Mouse (Mus musculus) cerebellum, adult 11 months (tissue): Measurements from ENCODE around the gene Mrpl51.

ENCODE experiments used
- DNase-seq: peaks from one replicate; pipeline ENCODE4 v3.0.0; 2022

Gene Mrpl51

DNA sequence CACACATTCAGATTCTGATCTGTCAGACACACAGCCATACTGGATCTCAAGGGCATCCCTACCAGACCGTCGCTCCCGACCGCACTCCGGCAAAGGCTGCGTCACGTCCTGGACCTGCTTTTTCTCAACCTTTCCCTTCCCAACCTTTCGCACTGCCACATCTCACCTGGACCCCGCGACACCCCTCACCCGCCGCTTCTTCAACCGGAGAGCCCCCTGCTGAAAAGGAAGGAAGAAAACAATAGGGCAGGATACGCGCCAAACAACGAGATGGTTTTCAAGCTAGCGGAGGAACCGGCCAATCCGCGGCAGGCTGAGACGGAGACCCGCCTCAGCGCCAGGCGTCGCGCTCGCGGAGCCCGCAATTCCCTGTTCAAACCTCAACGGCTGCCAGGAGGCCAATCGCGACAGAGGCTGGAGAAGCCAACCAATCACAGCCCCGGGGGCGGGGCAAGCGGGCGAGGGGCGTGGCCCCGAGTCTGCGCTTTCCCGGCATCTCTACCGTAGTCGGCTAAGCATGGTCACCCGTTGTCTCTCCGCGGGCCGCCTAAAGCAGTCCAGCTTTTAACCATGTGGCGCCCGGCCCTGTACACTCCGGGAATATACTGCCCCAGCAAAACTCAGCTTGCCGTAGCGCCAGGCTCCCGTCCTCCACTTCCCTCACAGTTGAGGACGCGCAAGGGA, at the start of gene Mrpl51, which contains the start of gene Ncapd2:
TSS of gene Mrpl51 (plus strand) at position 470 of the 684 bp plus-strand sequence.
TSS of gene Ncapd2 (minus strand) at position 370 of the 684 bp plus-strand sequence.
- DNase-seq = peak; percentile 97

DNA sequence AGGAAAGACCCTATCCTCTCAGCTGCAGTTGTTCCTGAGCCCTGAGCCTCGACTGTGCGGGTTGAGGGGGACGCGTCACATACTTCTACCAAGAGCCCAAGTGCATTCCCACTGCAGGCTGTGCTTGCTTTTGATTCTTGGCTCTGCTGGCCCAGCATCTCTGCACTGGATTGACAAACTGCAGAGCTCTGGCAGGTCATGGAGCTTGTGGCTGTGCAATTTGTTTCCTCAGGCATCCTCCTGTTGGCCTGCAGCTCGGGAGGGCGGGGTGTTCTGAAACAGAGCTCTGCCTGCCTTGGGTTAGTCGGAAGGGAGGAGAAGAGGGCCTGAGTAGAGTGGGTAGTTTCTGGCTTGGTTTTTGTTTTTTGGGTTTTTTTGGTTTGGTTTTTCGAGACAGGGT, 49.2 kb upstream of the Mrpl51 start:
- DNase-seq = no peak

DNA sequence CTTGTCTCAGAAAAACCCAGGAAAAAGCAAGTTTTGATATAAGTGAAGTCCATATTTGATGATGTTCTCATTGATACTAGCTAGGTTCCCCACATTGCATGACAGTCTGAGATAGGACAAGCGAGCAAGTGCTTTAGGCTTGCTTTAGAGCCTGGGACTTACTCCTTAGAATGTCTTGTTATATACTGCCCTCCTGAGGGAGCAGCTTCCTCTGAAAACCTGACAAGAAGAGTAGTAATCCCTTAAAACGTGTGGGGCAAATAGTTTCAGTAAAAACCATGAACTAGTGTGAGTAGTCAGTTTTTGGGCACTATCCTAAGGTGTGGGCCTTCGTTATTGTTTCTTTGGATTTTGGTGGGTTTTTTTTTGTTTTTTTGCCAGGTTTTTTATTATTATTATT, 48.5 kb upstream of the Mrpl51 start:
- DNase-seq = no peak

DNA sequence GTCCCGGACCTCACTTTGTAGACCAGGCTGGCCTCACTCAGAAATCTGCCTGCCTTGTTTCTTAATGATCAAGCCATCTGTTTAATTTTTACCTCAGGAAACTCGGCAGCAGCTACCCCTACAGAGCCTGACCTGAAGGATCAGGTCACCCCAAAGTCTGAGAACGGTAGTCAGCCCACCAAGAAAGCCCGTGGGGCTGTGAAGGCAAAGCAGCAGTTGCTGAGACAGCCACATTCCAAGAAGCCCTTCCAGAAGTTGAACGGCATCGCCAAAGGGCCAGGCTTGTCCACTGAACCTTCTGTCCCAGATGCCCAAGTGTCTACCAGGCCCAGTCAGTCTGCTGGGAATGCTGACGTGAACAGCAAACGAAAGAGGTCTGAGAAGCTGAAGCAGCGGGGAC, 47.7 kb upstream of the Mrpl51 start:
- no peak for DNase-seq

DNA sequence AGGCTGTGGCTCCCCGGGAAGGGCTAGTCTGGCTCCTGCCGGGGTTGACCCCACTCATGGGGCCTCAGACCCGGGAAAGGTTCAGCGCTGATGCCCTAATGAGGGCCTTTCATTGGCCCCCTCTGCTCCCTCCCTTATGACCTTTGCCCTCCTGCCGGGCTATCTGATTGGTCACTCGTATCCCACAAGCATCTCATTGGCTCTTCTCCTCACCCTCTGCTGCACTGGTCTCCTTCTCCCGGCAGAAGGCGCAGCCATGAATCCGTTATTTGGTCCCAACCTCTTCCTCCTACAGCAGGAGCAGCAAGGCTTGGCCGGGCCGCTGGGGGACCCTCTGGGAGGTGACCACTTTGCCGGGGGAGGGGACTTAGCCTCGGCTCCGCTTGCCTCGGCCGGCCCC, 46.6 kb upstream of the Mrpl51 start, which contains the start of gene Iffo1:
TSS of gene Iffo1 (plus strand) at position 241 of the 400 bp plus-strand sequence.
- DNase-seq = peak; percentile 91

DNA sequence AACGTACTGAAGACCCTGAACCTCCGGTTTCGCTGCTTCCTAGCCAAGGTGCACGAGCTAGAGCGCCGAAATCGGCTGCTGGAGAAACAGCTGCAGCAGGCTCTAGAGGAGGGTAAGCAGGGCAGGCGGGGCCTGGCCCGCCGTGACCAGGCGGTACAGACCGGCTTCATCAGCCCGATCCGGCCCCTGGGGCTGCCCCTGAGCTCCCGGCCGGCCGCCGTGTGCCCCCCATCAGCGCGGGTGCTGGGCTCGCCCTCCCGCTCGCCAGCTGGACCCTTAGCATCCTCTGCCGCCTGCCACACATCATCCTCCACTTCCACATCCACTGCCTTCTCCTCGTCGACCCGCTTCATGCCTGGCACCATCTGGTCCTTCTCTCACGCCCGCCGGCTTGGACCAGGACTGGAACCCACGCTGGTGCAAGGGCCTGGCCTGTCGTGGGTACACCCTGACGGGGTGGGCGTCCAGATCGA, 46.1 kb upstream of the Mrpl51 start:
- peak; percentile 48 for DNase-seq

DNA sequence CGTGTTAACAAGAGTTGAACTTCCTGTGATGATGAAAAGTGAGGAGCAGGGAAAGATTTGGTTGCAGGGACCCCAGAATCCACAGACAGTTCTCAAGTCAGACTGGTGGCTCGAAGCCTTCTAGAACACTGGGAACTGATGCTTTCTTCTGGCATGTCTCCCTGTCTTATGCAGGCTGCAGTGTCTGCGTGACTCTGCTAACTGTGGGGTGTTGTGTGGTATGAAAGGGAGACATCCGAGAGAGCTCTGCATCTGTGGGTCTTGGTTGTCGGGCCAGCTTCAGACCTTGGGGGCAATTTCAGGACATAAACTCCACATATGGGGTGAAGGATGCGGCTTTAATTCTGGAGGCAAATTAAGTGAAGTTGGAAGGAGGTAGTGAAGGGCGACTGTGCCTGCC, 45.5 kb upstream of the Mrpl51 start:
- no peak for DNase-seq

DNA sequence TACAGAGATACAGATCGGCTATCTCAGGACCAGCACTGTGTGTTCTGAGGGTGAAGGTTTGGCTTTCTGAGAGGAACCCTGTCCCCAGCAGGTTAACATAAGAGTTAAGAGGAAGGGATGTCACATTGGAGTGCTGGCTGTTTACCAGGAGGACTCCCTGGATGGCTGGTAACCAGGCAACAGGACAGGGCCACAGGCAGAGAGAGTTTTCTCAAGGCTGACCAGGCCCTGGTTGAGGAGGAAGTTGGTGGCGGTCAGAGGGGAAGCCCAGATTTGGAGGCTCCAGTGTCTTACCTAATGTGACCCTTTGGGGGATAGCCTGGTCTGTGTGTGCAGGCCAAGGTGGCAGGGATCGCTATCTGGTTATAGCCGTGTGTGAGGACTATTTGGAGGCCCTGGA, 44.8 kb upstream of the Mrpl51 start:
- no peak for DNase-seq

DNA sequence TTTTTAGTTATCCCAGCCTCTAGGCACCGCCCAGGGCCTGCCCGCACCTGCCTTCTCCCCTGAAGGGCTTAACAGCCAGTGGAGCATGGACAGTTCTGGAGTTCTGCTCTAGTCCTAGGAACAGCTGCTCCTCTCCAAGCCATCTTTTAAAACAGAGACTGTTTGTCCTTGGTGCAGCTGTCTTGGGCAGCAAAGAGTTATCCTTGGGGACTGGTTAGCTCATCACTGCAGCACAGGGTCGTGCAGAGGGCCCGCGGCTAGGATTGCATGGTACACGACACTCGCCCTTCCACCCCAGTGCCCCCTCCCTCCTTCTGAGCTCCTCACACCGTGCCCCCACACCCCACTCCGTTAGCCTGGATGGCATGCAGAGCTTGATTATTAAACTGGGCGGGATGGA, 44.3 kb upstream of the Mrpl51 start:
- DNase-seq = no peak

DNA sequence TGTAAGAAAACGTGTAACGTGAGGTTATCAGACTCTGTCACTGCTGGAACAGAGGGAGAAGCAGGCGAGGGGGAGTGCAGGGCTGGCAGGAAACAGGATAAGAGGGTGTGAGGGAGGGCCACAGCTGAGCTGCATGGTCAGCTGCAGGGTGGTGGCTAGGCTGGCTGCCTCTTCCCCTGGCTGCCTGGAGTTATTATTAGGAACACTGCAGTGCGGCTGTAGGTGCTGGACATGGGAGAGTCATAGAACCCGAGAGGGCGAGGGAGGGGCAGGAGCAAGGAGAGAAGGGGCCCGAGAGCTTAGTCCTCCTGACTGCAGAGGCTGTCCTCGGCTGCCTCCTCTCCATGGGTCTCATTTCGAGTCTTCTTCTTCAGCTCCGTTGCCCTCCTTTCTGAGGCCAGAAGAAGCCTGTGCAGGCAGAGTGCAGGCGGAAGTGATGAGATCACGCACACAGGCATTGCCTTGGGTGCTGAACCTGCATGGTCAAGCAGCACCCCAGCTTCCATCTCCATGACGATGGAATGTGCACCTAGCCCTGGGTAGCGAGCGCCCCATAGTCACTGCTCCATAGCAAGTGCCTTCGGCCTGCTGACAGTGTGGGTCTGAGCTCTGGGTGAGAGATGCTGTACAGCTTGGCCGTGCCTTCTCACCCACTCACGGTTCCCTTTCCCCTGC, 43.2 kb upstream of the Mrpl51 start:
- DNase-seq = peak; percentile 44

DNA sequence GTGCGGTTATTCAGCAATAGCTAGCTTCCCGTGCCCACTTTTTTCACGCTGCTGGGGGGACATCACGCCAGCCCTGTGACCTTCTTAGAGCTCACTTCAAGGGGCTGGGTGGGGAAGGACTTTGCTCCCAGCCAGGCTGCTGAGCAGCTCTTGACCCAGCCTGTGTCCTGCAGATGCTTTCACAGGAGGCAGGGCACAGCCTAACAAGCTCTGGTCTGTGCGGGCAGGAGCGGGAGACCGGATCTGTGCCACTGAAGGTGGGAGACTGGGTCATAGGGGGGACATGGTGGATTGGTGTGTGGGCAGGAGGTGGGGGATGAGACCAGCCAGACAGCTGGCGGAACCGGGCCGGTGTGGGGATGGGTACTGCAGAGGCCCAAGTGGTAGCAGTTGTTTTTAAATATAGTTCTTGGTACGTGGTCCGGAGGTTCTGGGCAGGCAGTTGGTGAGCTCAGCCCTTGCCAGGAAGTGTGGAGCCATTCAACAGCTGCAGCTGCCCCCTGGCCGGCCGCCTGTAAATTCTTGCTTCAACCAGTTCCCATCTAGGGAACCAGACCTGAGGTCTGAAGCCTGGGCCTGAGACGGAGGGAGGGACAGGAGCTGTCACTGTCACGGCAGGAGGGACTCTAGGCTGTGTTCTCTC, 42.6 kb upstream of the Mrpl51 start:
- DNase-seq = peak; percentile 44

DNA sequence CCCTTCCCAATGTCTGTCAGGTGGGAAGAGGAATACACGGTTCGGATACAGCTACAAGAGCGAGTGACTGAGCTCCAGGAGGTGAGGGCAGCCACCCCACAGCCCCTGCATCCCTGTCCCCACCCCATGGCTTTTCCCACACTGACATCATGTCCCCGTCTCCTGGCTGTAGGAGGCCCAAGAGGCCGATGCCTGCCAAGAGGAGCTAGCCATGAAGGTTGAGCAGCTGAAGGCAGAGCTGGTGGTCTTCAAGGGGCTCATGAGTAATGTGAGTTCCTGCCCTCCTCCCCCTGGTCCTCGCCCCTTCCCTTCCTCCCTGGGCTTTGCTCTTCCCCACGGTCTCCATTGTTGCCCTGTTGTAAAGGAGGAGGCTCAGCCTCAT, 42.0 kb upstream of the Mrpl51 start:
- DNase-seq = no peak

DNA sequence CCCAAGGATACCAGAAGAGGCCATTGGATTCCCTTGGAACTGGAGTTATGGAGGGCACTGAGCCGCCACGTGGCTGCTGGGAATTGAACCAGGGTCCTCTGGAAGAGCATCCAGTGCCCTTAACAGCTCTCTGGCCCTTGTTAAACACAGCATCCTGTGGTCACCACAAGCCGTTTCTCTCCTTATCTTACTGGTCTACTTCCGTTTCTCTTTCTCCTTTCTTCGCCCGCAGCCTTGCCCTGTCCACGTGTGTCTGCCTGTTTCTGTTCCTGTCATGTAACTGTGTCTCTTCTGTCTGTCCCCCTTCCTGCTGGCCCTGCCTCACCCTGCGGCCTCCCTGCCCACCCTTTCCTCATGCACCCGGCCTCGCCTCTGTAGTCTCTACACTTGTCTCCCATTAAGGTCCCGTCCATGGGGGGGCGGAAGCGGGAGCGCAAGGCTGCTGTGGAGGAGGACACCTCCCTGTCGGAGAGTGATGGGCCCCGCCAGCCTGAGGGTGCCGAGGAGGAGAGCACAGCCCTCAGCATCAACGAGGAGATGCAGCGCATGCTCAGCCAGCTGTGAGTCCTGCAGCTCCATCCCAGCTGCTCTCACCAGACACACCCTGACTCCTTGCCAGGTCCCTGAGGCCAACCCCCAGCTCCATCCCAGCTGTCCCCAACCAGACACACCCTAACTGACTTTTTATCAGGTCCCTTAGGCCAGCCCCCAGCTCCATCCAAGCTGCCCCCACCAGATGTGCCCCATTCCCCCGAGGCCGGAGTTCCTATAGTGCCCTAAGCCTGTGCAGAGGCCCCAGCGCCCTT, 39.2 kb upstream of the Mrpl51 start:
- DNase-seq = no peak

DNA sequence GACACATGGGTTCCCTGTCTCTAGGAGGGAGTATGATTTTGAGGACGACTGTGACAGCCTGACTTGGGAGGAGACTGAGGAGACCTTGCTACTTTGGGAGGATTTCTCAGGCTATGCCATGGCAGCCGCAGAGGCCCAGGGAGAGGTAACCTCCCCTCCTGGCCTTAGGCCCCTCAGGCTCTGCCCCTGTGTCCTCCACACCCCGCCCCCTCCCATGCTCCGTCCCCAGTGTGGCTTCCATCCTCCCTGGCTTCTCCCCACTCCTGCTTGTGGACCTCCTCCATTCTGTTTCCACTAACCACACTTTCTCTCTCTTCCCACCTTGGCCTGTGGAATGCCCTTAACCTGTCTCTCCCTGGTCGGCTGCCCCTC, 38.6 kb upstream of the Mrpl51 start:
- DNase-seq = no peak

DNA sequence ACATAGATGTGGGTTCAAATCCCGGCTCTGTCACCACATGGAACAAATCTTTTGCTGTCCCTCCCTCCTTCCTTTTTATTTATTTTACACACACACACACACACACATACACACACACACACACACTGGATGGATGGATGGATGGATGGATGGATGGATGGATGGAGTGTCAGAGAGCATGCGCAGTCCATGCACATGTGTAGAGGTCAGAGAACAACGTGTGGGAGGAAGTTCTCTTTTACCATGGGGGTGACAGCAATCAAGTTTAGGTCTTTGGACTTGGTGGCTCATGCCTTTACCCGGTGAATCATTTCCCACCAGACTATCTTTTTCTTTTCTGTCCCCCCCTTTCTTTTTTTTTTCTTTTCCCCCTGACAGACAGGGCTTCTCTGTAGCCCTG, 37.9 kb upstream of the Mrpl51 start:
- no peak for DNase-seq

DNA sequence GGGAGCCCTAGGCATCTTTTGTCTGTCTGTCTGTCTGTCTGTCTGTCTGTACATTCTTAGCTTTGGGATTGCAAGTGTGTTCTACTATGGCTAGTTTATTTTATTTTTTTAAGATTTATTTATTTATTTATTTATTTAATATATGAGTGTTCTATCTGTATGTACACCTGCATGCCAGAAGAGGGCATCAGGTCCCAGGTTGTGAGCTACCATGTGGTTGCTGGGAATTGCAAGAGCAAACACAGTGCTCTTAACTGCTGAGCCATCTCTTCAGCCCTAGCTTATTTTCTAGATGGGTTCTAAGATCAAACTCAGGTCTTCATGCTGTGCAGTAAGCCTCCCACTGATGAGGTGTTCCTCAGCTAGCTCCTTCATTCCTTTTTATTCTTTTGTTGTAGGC, 37.1 kb upstream of the Mrpl51 start:
- no peak for DNase-seq

DNA sequence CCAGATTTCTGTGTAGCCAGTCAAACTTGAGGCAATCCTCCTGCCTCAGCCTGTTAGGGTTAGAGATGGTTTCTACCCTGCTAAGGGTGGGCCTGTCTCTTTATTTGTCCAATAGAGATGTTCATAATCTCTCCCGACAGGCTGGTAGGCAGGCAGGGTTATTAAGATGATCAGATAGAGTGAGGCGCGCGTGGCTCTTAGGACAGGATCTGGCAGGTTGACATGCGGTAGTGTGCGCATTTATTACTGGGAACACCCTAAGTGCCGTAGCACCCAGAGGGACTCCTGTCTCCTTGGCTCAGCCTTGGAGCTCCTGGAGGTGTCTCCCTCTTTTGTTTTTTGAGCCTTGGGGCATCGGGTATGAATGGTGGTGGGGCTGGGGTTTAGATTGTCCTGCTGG, 36.3 kb upstream of the Mrpl51 start:
- DNase-seq = no peak

DNA sequence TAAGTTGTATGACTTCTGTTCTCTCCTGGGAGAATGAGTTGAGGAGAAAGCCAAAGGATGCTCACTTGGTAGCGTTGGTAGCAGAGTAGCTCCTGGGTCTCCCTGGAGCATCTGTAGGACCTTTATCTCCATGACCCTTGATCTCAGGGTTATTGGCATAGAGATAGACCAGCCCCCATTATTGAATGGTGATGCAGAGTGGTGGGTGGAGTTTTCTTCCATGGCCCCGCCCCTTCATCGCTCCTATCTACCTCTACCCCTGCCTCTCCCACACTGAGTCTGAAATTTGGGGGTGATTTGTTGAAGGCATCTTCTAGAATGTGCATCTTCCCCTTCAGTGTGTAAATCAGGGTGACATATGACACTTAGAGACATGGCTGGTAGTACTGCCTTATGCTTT, 35.1 kb upstream of the Mrpl51 start:
- no peak for DNase-seq

DNA sequence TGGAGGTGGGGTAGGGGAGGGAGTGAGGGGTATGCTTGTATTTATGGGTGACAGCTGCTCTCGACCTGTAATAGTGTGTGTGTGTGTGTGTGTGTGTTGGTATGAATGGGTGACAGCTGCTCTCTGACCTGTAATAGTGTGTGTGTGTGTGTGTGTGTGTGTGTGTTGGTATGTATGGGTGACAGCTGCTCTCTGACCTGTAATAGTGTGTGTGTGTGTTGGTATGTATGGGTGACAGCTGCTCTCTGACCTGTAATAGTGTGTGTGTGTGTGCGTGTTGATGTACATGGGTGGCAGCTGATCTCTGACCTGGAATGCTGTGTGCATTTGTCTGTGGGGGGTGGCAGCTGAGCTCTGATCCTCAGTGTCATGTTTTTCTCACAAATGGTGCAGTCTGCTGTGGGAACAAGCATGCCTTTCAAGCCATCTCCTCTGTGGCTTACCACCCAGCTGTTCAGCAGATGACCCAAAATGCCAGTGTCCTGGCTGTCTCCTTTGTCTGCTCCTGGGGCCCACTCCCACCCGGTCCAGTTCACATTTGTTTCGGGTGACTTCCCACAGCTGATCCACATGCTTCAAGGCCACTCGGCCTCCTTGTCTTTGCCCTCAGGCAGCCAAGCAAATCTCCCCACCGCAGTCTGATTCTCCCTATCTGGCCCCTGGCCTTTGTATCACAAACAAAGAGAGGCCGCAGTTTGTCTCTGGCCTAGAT, 34.5 kb upstream of the Mrpl51 start:
- no peak for DNase-seq

DNA sequence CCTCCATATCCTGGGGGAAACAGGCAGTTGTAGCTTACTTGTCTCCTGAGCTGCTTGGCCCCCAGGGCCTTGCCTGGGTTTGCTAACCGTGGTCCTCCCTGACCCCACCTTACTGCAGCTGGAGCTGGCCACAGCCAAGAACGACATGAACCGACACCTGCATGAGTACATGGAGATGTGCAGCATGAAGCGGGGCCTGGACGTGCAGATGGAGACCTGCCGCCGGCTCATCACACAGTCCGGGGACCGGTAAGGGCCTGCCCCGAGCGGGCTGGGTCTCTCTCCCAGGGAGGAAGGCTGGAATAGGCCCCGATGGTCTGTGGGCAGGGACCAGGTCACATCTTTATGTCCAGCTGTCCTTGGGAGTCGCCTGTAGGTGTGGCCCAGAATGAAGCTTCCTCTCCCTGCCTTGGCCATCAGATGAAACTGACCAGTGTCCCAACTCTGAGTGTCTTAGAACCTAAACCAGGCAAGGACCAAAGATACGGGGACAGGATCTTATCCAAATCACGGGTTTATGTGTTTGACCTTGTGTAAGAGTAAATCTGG, 32.6 kb upstream of the Mrpl51 start:
- DNase-seq = no peak

DNA sequence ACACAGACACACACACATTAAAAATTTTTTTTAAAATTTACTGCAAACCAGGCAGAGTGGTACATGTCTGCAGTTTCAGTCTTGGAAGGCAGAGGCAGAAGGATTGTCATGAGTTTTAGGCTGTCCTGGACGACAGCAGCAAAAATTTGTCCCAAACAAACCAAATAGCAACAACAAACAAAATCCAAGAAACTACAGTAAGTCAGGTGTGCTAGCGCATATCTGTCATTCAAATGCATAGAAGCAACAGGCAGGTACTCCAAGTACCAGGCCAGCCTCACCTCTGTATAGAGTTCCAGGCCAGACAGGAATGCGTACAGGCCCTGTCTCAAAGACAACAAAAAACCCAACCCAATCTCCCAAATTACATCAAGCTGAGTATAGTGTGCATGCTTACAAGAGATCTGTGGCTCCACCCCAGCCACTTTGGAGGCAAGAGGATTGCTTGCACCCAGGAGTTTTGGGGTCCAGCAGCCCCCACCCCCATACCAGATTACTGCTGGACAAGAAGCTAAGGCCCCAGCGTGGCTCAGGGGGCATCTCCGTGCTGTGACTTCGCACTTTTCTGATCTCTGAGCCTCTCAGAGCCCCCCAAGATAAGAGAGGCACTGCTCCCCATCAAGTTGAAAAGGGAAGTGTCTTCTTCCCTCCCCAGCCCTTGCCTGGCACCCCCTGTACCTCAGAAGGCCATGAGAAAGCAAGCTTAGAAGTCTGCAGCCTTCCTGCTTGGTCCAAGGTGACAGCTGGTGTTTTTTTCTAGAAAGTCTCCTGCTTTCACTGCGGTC, 31.6 kb upstream of the Mrpl51 start:
- no peak for DNase-seq

DNA sequence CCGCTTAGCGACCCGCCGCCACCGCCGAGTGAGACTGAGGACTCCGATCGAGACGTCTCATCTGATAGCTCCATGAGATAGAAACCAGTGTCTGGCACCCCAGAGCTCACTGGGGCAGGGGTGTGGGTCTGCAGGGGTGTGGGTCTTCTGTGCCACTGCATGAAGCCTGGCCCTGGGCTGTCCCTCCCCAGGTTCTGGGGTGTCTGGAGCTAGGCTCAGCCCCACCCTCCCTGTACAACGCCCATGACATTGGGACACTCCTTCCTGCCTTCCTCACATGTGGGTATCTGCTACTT, 31.1 kb upstream of the Mrpl51 start:
- no peak for DNase-seq
